Mouse (Mus musculus) neutrophil, adult 5-6 weeks (primary cell): ENCODE measurements around the gene Vmn1r81. TPM values are rescaled to one million over a fixed set of nuclear protein-coding genes. Genes with fewer than 3 reads are reported as not detected.

Experiments
- ATAC-seq: fragments of 151-379, 151-347 bp; 2 replicates; pipeline ENCODE4 v1.8.0; 2017; ENCODE audit warnings: mild to moderate bottlenecking, moderate TSS enrichment; ENCODE audit not compliant: insufficient number of reproducible peaks, poor library complexity, low FRiP score, severe bottlenecking; ENCODE audit errors: extremely low read depth
- total RNA-seq: library from RNA; stranded (forward); fragments of 200-1000 nt; gene quantifications from 2 replicates; pipeline ENCODE4 v1.2.3, GENCODE M21; 2017

The Vmn1r81 gene
- 0.93 TPM in 1 of 2 replicates, not detected in the other for total RNA-seq

- no peak for ATAC-seq
These were observed at the start of gene Vmn1r81 for GRCm38 (mm10) chr7:12268169-12268568. Gene Vmn1r81 (minus strand): TSS chr7:12268269.

- ATAC-seq: no peak
These were observed 32.1 kb upstream of the Vmn1r81 start, which contains the start of gene Vmn1r82 for GRCm38 (mm10) chr7:12300130-12300529. Gene Vmn1r82 (plus strand): TSS chr7:12300430.

GRCm38 (mm10) chr7:12204141-12204540, 63.9 kb downstream of the Vmn1r81 start:
- no peak for ATAC-seq

Other genes with a start within 250 kb of the Vmn1r81 start
- 0.12 TPM in 1 of 2 replicates, not detected in the other for gene Vmn1r77, start 231.5 kb downstream of the Vmn1r81 start, total RNA-seq
- gene Vmn1r78, start 118.0 kb downstream of the Vmn1r81 start, total RNA-seq: not detected in 2 replicates
- not detected in 2 replicates for gene Vmn1r79, start 97.0 kb downstream of the Vmn1r81 start, total RNA-seq
- gene Vmn1r80, start 79.0 kb downstream of the Vmn1r81 start, total RNA-seq: not detected in 2 replicates
- 0.12 TPM in 1 of 2 replicates, not detected in the other for gene Vmn1r82, start 32.2 kb upstream of the Vmn1r81 start, total RNA-seq
- gene Vmn1r83, start 61.2 kb upstream of the Vmn1r81 start, total RNA-seq: not detected in 2 replicates
- gene Vmn1r84, start 101.0 kb upstream of the Vmn1r81 start, total RNA-seq: not detected in 2 replicates
- gene Zfp551, start 154.5 kb upstream of the Vmn1r81 start, total RNA-seq: 1.5 and 1.9 TPM in 2 replicates
- 10.2 and 11.5 TPM in 2 replicates for gene Zfp606, start 210.0 kb upstream of the Vmn1r81 start, total RNA-seq
- gene 2900092C05Rik, start 244.2 kb upstream of the Vmn1r81 start, total RNA-seq: not detected in 2 replicates